Mouse (Mus musculus): ENCODE measurements around the gene Ssbp2.

Gene Ssbp2

DNA sequence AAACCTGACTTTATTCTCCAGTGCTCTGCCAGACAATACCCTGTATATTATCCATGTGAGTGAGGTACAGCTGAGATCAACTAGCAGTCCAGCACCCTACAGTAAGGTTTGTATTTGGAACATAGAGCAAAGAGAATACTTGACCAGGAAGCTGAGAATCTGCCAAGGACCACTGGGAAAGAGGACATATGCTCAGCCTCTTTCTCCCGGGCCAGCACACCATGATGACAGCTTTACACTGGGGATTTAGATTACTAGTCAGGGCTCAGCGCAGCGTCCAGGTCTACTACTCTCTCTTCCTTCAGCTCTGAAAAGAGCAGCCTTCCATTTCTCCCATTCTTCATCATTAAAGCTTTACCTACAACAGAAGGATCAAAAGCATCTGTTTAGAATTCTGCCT lies 76.6 kb downstream of the Ssbp2 start:
- DNase-seq, result no peak

DNA sequence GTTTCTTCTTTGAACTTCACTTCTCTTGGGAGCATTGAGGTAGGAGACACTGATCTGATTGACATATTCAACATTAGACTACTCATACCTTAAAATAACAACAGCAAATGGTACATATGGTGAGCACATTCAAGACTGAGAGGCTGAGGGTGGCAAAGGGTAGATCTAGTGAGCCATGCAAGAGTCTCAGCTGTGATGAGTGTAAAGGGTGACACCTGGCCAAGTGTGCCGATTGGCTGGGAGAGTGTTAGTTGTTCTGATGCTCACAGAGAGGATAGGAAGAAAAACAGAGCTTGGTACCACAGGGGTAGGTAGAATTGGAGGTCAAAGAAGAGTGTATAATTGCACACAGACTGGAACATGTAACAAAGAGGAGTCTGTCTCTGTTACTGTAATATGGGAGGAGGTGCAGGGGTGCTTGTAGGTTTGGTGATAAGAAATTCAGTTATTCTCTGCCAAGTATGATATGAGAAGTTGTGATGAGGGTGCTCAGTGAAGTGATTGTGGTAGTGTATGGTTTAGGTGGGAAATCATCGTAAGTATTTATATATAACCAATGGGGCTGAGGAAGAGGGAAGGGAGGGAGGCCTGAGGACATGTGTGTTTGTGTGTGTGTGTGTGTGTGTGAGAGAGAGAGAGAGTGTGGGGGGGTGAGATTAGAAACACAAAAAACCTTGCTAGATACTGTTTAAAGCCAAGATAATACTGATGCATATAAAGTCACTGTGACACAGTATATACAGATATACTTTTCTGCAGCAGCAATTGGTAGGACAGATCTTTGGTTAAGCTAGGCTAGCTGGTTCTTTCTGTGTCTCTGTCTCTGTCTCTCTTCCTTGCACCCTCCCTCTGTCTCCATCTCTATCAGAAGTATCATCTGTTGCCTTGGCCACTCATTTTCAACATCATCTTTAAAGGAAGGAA lies 80.3 kb downstream of the Ssbp2 start:
- no peak for DNase-seq

DNA sequence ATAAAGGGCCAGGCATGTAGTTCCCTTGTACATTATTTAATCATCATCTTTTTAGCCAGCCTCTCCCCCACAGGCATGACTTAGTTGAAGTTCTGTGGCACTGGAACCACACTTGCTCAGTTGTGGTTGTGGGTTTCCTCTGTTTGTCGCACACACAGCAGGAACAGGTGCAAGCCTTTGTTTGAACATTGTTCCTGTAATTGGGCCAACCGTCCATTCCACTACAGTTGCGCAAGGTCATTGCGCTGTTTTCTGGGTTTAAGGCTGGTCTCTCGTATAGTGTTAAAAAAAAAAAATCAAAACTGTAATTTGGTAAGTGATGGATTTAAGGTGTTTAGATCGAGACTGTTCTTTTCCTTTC lies 81.0 kb downstream of the Ssbp2 start:
- DNase-seq, result no peak

DNA sequence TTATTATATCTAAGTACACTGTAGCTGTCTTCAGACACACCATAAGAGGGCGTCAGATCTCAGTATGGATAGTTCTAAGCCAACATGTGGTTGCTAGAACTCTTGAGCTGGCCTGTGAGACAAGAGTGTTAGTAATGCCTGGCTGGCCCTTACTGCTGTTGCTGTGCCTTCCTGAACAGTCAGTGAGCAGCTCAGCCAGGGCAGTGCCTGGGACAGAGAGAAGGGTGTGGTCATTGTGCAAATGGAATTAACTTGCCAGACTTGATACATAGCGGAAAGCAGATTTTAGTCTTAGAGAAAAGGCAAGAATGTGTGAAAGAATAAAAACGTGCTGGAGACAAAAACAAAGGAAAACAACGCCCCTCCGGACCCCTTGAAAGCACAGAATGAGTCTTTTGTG lies 83.5 kb downstream of the Ssbp2 start:
- DNase-seq, result no peak

DNA sequence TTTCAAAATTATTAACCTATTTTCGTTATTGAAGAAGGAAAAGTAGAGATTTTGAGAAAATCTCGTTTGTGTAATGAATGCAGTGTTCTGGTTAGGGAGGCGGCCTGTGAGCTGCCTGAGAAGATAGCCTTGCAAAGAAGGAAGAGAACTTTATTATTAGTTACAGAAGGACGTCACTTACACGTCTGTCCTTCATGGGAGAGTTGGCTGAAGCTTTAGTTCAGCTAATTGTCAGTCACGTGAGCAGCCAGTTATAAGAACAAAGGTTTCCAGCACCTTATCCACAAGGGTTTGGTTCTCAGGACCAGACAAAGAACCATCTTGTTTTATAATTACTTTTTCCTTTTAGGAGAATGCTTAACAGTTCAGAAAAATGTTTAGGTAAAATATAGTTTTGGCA lies 104.0 kb downstream of the Ssbp2 start:
- no peak for DNase-seq

DNA sequence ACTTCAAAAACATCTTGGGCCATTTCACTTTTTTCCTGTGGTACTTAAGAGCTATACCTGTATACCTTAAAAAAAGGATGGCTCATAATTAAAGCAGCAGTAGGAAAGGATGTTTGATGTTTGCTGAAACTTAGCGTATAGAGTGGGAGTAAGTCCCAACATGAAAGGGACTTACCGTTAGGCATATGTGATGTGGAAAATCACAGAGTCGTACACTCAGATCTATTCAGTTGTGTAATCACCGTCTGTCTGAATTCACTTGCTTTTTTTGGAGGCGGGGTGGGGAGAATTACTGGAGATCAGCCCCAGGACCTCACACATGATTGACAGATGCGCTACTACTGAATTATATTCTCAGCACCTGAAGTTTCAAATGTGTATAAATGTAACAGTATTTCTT lies 104.7 kb downstream of the Ssbp2 start:
- no peak for DNase-seq

DNA sequence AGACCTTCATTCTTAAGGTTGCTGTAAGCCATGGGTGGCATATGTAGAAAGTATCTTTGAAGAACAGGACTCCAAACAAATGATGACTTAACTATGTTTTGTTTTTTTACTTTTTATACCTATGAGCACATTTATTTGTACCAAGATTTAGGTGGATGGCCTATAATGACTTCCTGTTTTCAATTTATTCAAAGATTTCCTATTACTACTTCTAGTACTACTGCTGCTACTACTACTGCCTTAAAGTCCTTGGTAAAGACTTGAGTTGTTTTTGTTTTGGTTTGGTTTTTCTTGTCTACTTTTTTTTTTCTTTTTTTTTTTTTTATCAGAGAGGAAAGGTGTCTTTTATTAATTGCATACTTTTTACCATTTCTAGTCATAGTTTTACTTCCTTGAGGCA lies 121.4 kb downstream of the Ssbp2 start:
- DNase-seq, result no peak

DNA sequence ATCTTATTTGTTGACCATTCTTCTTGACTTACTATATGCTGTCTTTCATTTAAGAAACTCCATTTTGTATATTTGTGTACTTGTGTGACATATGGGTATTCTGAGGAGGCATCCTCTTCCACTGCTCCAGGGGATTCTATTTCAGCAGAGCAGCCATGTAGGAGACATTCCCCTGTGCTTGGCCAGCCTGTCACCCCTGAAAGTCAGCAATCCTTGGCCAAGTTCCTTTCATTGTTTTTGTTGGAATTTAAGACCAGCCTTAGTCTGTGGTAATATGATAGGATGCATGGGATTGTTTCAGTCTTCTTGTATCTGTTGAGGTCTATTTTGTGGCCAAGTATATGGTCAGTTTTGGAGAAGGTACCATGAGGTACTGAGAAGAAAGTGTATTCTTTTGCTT lies 122.1 kb downstream of the Ssbp2 start:
- no peak for DNase-seq

DNA sequence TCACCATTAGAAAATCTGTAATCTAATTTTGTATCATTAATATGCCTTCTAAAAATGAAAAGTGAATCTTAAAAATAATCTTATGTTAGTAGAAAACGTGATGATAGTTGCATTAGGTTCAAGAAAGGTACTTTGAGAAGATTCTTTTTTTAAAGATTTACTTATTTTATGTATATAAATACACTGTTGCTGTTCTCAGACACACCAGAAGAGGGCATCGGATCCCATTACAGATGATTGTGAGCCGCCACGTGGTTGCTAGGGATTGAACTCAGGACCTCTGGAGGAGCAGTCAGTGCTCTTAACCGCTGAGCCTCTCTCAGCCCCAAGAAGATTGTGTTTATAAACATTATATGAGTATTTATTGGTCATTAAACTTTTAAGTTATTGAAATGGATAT lies 126.3 kb downstream of the Ssbp2 start:
- no peak for DNase-seq

DNA sequence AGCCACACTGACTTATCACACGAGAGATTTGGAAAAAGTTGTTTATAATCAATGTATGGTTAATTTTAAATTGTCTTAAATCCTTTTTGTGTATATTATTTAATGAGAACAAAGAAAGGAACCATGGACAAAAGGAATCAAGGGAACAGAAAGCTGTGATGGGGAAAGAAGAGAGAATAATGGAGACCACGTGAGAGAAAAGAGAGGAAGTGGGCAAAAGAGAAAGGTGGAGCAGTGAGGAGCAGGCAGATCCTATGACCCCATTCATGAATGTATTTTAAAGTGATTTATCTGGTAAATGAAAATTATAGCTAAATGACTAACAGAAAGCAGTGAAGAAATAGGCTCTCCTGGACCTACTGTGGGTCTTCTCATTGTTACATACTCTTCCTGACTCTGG lies 128.4 kb downstream of the Ssbp2 start:
- no peak for DNase-seq

DNA sequence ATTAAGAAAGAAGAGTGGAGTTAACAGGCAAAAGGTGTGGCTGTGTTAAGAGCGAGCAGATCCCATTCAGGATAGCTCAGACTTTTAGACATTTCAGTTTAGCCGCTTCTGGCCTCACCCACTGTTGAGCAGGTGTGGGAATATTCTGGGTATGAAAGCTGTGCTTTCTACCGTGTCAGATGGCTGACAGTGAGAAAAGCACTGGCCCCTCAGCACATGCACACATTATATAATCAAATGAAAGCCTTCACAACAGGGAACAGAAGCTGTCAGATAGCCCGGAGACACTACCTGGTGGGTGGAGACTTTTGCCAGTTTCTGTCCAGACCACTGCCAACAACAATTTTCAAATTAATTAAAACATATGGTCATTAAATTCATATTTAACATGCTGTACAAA lies 131.8 kb downstream of the Ssbp2 start:
- no peak for DNase-seq

DNA sequence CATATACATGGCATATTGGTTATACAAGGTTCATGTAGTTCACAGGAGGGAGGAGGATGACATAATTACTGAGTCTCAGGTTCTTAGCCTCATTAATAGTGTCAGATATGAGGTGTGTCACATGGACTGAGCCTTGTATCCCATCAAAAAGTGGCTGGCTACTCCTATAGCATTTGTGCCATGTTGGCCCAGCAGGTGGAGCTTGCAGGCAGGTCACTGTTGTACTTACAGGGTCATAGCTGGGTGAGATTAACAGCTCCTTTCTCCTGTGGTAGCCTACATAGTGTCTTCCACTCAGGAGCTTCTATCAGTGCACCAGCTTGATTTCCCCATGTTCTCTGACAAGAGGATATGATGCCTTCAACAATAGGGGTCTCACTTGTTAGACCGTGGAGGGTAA lies 135.2 kb downstream of the Ssbp2 start:
- DNase-seq, result peak; percentile 18

DNA sequence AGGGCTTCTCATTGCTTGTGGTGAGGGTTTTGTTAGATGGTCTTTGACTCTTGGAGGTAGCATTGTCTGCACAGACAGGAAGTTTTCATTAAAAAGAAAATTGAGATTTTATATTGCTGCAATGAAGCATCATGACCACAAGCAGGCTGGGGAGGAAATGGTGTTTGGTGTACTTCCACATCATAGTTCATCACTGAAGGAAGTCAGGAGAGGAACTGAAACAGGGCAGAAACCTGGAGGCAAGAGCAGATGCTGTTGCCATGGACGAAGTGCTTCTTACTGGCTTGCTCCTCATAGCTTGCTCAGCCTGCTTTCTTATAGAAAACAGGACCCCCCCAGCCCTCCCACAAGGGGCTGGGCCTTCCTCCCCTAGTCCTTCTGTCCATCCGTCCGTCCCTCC lies 139.5 kb downstream of the Ssbp2 start:
- no peak for DNase-seq

DNA sequence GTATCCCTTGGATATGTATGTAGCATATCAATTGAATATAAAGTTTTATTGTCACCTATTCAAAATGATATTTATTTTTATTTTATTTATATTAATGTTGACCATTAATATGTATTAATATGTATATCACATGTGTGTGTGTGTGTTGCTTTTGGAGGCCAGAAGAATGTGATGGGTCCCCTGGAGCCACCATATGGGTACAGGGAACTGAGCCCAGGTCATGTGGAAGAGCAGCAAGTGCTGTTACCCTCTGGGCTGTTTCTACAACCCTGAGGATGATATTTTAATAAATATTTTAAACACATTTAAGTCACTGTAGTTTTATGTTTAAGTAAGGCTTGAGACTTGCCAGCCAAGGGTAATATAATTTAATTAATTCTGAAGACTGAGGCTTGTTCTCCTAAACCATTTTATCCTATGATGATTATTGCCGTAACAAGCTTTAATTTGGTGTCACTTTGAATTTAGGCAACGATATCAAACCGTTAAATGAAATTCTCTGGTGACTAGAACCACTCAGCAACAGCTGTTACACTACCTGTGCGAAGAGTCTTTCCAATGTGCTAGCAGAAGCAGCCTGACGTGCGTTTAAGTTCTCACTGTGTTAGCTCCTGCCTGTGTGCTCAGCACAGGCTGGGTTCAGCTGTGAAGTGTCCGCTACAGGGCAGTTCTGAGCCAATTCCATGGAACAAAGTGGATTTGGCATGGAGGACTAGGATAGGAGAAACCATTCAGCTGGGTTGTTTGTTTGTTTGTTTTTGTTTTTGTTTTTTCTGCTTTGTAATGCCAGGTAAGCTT lies 145.2 kb downstream of the Ssbp2 start:
- no peak for DNase-seq

DNA sequence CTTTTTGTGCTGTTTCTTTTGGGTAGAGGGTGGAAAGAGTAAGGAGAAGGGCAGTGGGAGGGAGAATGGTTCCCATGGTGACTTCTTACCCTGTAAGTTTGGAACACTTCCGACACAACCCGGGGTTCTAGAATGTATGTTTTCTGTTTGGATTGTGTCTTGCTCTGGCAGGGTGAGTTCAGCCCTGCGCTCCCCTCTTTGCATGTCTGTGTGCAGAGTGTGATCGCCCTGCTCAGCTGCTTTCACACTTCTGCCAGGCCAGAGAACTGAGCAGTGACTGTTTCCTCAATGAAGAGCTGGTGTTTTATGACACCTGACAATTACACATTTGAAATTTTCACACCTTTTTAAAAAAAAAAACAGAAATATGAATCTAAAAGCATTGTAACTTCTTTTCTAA lies 150.5 kb downstream of the Ssbp2 start:
- no peak for DNase-seq

DNA sequence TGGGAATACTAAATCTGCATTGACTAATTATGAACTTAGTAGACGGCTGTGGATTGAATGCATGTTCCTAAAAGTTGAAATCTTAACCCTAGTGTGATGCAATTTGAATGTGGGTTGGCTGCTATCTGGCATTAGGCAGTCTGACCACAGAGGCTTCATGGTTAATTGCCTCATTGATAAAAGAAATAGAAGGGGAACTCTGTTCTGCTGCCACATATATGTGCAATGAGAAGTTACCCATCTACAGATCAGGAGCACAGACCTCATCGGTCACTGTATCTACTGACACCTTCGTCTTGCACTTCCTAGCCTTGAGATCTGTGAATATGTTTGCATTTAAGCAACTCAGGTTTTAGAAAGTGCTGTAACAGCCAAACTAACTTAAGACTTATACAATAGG lies 151.8 kb downstream of the Ssbp2 start:
- DNase-seq, result no peak

DNA sequence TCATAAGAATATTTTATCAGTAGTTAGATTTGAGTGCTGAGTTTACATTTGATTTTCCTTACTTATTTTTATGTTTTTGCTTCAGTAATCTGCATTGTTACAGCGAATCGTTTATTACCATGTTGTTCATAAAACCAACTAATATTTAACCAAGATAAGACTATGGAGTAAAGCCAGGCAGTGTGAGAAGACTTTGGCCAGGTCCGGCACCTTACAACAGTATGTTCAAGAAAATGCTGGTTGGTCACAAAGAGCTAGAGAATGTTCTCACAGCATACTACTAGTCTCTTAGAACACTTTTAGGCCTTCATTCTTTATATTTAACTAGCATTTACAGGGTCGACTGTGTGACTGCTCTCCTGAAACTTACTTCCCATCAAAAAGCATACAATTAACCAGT lies 152.5 kb downstream of the Ssbp2 start:
- no peak for DNase-seq

DNA sequence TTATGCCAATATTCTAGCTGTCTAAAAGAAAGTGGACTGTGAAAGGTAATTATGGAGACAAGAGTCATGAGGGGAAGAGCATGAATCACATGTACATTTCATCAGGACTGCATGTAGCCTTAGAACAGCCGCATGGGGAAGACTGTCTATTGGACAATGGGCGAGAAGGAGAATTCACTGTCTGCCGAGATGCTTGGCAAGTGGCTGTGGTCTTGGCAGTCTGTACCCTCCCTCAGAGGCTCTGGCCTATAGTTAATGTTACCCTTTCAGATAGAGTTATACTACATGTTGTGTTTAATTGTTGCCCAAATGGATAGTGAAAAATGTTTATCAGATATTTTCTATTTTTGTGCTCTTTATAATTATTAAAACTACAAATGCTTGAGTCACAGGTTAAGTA lies 156.0 kb downstream of the Ssbp2 start:
- no peak for DNase-seq

DNA sequence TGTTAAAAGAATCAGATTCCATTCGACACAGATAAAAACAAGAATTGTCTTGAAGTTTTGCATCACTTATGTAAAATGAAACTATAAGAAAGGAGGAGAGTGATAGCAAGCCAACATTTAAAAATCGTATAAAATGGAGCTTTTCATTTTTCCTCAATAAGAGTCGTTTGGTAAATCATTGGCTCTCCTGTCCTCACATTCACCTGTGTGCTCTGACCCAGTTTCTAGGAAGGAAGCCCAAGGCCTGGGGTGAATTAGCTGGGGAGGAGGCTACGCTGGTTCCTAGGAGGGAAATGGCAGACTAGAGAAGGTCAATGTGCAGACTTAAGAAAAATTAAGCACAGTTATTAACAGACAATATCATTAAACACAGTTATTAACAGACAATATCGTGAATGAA lies 156.8 kb downstream of the Ssbp2 start:
- DNase-seq, result no peak

DNA sequence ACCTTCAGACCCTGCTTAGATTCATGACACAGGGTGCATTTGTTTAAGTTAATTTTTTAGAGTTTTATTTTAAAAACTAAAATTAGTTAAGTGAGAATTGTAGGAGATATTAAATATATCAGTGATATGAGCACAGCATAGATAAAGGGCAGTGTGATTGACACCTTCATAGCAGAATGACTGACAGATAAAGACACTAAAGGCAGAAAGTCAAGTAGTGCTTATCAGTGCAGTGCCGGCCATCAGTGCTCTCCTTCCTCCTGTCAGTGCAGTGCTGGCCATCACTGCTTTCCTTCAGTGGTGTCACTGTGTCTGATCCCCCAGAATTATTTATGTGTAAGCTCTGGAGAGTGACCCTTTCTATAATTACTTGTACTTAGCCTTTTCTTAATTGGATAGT lies 159.3 kb downstream of the Ssbp2 start:
- DNase-seq, result no peak

DNA sequence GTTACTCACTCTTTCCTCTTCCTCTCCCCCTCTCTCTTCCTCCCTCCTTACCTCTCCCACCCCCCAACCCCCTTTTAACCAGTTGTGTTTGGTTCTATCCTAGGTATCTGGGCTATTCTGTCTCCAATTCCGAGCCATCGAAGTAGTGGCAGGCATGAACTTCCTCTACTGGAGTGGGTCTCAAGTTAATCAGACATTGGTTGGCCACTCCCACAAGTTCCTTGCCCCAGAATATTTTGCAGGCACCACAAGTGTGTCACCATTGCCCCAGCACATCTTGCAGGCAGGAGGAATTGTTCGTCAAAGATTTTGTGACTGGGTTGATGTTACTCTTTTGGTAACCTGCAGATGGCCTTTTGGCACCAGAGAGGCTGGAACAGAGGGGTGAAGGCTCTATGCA lies 160.5 kb downstream of the Ssbp2 start:
- no peak for DNase-seq

DNA sequence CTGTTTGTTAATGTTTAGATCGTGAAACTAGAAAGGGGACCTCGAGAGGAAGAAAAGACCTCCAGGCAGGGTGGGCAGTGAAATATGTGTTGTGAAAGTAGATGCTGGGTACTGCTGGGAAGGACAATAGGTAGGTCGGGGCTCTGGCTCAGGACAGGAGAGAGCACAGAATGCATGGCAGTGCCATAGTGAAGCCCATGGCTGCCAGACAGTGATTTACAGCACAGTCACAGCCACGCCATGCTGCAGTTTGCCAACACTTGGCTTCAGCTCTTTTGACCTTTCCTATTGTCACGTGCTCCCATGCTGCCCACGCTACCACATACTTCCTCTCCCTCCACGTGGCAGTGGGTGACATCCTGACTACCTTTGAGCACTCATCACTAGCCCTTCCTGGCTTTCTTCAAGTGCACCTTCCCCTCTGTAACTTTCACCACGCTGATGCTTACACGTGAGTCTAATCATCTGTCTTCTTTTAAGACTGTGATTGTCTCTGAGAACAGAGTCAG lies 171.3 kb downstream of the Ssbp2 start:
- DNase-seq, result no peak

DNA sequence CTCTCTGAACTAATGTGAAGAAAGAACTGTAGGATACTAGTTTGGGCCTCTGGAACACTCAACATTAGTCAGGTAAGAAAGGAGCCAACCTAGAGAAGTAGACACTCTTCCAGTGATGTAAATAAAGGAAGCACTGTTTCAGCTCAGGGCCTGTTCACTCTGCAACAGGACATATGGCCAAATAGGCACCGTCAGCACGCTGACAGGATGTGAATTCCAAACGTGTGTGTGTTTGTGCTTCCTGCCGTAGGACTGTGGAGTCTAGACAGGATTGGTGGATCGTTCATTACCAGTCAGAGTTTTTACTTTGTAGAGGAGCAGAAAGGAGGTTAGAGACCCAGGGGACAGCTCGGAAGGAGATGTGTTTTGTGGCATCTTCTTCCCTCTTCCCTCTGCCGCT lies 174.0 kb downstream of the Ssbp2 start:
- no peak for DNase-seq

DNA sequence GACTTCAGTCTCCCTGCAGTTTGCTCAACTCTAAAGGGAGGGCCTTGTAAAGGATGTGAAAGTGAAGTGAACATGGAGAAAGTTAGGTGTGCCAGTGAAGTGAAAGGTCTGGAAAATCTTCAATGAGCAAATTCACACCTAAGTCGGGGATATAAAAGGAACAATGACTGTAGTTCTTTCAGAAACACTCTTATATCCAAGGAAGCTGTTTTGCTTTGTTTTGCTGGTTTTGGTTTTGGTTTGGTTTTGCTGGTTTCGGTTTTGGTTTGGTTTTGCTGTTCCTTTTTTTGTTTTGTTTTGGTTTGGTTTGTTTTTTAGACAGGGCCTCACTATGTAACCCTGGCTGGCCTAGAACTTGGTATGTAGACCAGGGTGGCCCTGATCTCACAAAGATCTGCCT lies 175.9 kb downstream of the Ssbp2 start:
- DNase-seq, result no peak
